15 mouse cellular contexts compared by ENCODE assay signal in genomic region chr2:131258693-131259092, GRCm38 (mm10).
"Had no signal": no experiment of that assay in that cellular context is flagged by ENCODE, and none has a peak within 500 bp of the region (broad histone marks: within the 10 kb centered on the region; RNA-seq: fewer than 3 reads in every experiment).

No protein-coding gene starts in this region.

- H3K9ac ChIP-seq: limb, embryonic 13.5 days; lung, embryonic 15.5 days; midbrain, embryonic 13.5 days had no signal

- H3K4me3 ChIP-seq: limb, embryonic 10.5 days; limb, embryonic 13.5 days; lung, embryonic 15.5 days; megakaryocyte, embryonic 14.5 days; midbrain, embryonic 10.5 days; midbrain, embryonic 13.5 days had no signal

- DNase-seq: kidney, adult 18-20 months; kidney, adult 9 months; kidney, postnatal 14 days; kidney, postnatal 4 days; lung, adult 18-20 months; lung, postnatal 10 days; lung, postnatal 36 days; thymus, adult 18-20 months; thymus, postnatal 36 days had no signal

- H3K27ac ChIP-seq: limb, embryonic 10.5 days; limb, embryonic 13.5 days; lung, embryonic 15.5 days; midbrain, embryonic 10.5 days; midbrain, embryonic 13.5 days had no signal

- H3K27me3 ChIP-seq: limb, embryonic 13.5 days; lung, embryonic 15.5 days; megakaryocyte, embryonic 14.5 days; midbrain, embryonic 13.5 days had no signal

- ATAC-seq: midbrain, embryonic 13.5 days had no signal

- H3K36me3 ChIP-seq: limb, embryonic 10.5 days; limb, embryonic 13.5 days; lung, embryonic 15.5 days; midbrain, embryonic 10.5 days; midbrain, embryonic 13.5 days had no signal

- H3K9me3 ChIP-seq: limb, embryonic 10.5 days; limb, embryonic 13.5 days; lung, embryonic 15.5 days; megakaryocyte, embryonic 14.5 days; midbrain, embryonic 10.5 days; midbrain, embryonic 13.5 days had no signal

- H3K4me2 ChIP-seq: limb, embryonic 13.5 days; lung, embryonic 15.5 days; midbrain, embryonic 13.5 days had no signal
